Mouse (Mus musculus) liver, adult 2 months (tissue): ENCODE data around the gene Casz1. TPM values are rescaled to one million over a fixed set of nuclear protein-coding genes. Genes with fewer than 3 reads are reported as not detected.

Experiments used
- DNase-seq: peaks from one replicate; pipeline ENCODE4 v3.0.0-alpha.2; 2011; ENCODE audit warnings: low read depth, low spot score; ENCODE audit errors: extremely low read depth
- H3K27ac ChIP-seq: fragments of 200-500 bp; replicated peaks from 2 replicates; pipeline ENCODE4 v1.5.1; 2012; ENCODE audit warnings: low read depth, mild to moderate bottlenecking, control low read depth, inconsistent platforms, low read length; ENCODE audit not compliant: insufficient read depth
- H3K27me3 ChIP-seq: fragments of 200-500 bp; 2 replicates; pipeline ENCODE4 v1.6.1; 2012; ENCODE audit warnings: mild to moderate bottlenecking, moderate library complexity, low read length, inconsistent platforms; ENCODE audit not compliant: control insufficient read depth, insufficient read depth
- H3K36me3 ChIP-seq: fragments of 200-500 bp; 2 replicates; pipeline ENCODE4 v1.6.1; 2012; ENCODE audit warnings: low read length, inconsistent platforms; ENCODE audit not compliant: control insufficient read depth, insufficient read depth
- H3K4me1 ChIP-seq: fragments of 200-500 bp; 2 replicates; pipeline ENCODE4 v1.6.1; 2011; ENCODE audit warnings: low read length; ENCODE audit not compliant: control insufficient read depth, insufficient read depth
- H3K4me3 ChIP-seq: fragments of 200-500 bp; 2 replicates; pipeline ENCODE4 v1.5.1; 2011; ENCODE audit warnings: low read depth, mild to moderate bottlenecking, control low read depth, low read length, moderate library complexity; ENCODE audit not compliant: insufficient read depth
- H3K79me2 ChIP-seq: fragments of 200-500 bp; 2 replicates; pipeline ENCODE4 v1.6.1; 2012; ENCODE audit warnings: inconsistent platforms, mild to moderate bottlenecking, low read length, moderate library complexity; ENCODE audit not compliant: control insufficient read depth, insufficient read depth
- H3K9ac ChIP-seq: fragments of 200-500 bp; 2 replicates; pipeline ENCODE4 v1.6.1; 2012; ENCODE audit warnings: low read depth, mild to moderate bottlenecking, control low read depth, inconsistent platforms, low read length
- CTCF ChIP-seq: fragments of 200-500 bp; IDR thresholded peaks from 2 replicates; pipeline ENCODE4 v1.5.1; 2011; ENCODE audit warnings: low read depth, low read length, control low read depth
- POLR2A ChIP-seq: fragments of 200-500 bp; IDR thresholded peaks from 2 replicates; pipeline ENCODE4 v1.6.1; 2011; ENCODE audit warnings: low read length, control low read depth; ENCODE audit not compliant: insufficient read depth; ENCODE audit errors: extremely low read depth
- WGBS: fragments of 180-500 bp; shearing (Covaris S2); methylation state at CpG from one replicate; pipeline ENCODE4 v1.1.7; 2018; 5-methylcytosine and 5-hydroxymethylcytosine counted together
- polyA plus RNA-seq: library from polyadenylated mRNA; depleted of rRNA; stranded (reverse); fragments of >200 nt; gene quantifications from 2 replicates; pipeline ENCODE4 v1.2.3, GENCODE M21; 2012; rRNA removed
- total RNA-seq: library from RNA; depleted of rRNA; stranded (reverse); fragments of >200 nt; gene quantifications from 2 replicates; pipeline ENCODE4 v1.2.3, GENCODE M21; 2014; rRNA removed

Gene Casz1
- total and polyA plus RNA-seq, 2 experiments = 0.09 to 0.24 TPM

DNA sequence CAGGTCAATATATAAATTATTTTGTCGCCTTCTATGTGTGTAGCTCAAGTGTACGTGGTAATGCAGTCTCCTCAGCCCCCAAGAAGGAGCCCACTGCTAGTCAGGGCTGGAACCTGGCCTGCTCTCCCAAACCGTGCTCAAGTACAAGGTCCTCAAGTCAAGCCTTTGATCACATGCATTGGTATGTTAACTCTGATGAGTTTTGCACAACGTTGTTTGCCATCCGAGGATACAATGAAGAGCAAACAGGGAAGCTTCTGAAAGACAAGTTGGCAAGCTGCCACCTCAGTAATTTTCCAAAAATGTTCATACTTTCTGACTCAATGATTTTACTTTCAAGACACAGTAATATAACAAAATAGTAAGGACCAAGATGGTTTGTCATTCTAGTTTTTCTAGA, 189.7 kb downstream of the Casz1 start:
- peak; percentile 76 for DNase-seq
- WGBS = 38% methylated on average over 5 of the region's 5 CpGs
- Histone ChIP-seq H3K36me3 (no peaks in the 10 kb centered on the region), H3K4me3 (no peak overlapping the region), H3K79me2 (peaks cover 3% of the 10 kb centered on the region; the same call in 1 of the 2 replicates), H3K9ac (no peak overlapping the region), H3K27ac (no peak overlapping the region), H3K27me3 (no peaks in the 10 kb centered on the region), H3K4me1 (peaks cover 2% of the 10 kb centered on the region; the same call in 1 of the 2 replicates)
- TF ChIP-seq CTCF = no peak
- TF ChIP-seq POLR2A = no peak

DNA sequence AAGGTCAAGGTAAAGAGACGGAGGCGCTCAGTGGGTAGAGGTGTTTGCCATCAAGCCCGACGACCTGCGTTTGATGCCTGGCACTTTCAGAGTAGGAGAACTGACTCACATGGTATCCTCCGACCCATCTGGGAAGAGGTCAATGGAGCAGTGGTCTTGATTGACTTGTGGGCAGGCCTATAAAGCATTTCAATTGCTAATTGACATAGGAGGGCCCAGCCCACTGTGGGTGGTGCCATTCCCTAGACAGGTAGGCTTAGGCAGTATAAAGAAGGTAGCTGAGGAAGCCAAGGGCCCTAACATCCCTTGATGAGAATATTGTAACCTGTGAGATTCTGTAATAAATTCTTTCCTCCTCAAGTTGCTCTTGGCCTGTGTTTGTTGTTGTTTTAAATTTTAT, 196.5 kb downstream of the Casz1 start:
- Histone ChIP-seq H3K27me3 (no peaks in the 10 kb centered on the region), H3K27ac (no peak overlapping the region), H3K36me3 (peaks cover 2% of the 10 kb centered on the region; the same call in 1 of the 2 replicates), H3K4me1 (no peaks in the 10 kb centered on the region), H3K4me3 (no peak overlapping the region), H3K79me2 (peaks cover 2% of the 10 kb centered on the region; the same call in 1 of the 2 replicates), H3K9ac (no peak overlapping the region)
- no peak for DNase-seq
- TF ChIP-seq CTCF = no peak
- no peak for TF ChIP-seq POLR2A
- WGBS = 95% methylated on average over 6 of the region's 6 CpGs

GRCm38 (mm10) chr4:149001515-149001914, 197.3 kb downstream of the Casz1 start:
- H3K27me3 ChIP-seq = no peaks in the 10 kb centered on the region
- no peak for DNase-seq
- TF ChIP-seq POLR2A (no peak), CTCF (no peak)
- H3K9ac ChIP-seq = no peak overlapping the region
- H3K36me3 ChIP-seq = peaks cover 2% of the 10 kb centered on the region; the same call in 1 of the 2 replicates
- H3K79me2 ChIP-seq = peaks cover 2% of the 10 kb centered on the region; the same call in 1 of the 2 replicates
- no peak overlapping the region for H3K27ac ChIP-seq
- no peak overlapping the region for H3K4me3 ChIP-seq
- no peaks in the 10 kb centered on the region for H3K4me1 ChIP-seq
- WGBS = 86% methylated on average over 5 of the region's 5 CpGs

DNA sequence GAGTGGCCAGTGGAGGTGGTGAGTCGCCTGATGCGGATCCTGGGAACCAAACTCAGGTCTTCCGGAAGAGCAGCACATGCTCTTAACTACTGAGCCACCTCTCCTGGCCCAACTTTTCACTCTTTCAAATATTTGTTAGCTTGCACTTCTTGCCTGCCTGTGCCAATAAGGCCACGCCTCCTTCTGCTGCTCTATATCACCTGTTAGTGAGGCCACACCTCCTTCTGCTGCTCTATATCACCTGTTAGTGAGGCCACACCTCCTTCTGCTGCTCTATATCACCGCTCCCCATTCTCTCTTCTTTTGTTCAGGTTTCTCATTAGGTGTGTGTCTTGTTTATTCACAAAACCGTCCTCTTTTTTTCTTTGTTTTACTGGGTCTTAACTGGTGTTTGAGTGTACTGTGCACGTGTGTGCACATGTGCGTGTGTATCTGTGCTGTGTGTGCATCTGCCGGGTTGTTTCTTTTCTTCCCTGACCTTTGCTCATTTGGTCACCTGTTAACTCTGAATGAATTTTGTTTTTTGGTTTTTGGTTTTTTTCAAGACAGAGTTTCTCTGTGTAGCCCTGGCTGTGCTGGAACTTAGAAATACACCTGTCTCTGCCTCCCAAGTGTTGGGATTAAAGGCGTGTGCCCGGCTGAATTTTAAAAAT, 198.3 kb downstream of the Casz1 start:
- peaks cover 2% of the 10 kb centered on the region; the same call in 1 of the 2 replicates for H3K36me3 ChIP-seq
- no peak for TF ChIP-seq CTCF
- TF ChIP-seq POLR2A = no peak
- H3K9ac ChIP-seq = no peak overlapping the region
- no peak overlapping the region for H3K4me3 ChIP-seq
- peak; percentile 57 for DNase-seq
- H3K4me1 ChIP-seq = no peaks in the 10 kb centered on the region
- 76% methylated on average over 11 of the region's 11 CpGs for WGBS
- no peak overlapping the region for H3K27ac ChIP-seq
- H3K27me3 ChIP-seq = no peaks in the 10 kb centered on the region
- peaks cover 2% of the 10 kb centered on the region; the same call in 1 of the 2 replicates for H3K79me2 ChIP-seq

Other genes starting within 250 kb of the Casz1 start
- gene Exosc10, start 246.0 kb upstream of the Casz1 start, total RNA-seq = 12.7 and 16.0 TPM in 2 replicates
- gene Exosc10, start 246.0 kb upstream of the Casz1 start, polyA plus RNA-seq = 9.1 and 9.8 TPM in 2 replicates
- gene Srm, start 212.9 kb upstream of the Casz1 start, total RNA-seq = 11.1 and 14.7 TPM in 2 replicates
- gene Srm, start 212.9 kb upstream of the Casz1 start, polyA plus RNA-seq = 33.1 and 39.5 TPM in 2 replicates
- 191 and 270 TPM in 2 replicates for gene Masp2, start 201.9 kb upstream of the Casz1 start, total RNA-seq
- 712 and 829 TPM in 2 replicates for gene Masp2, start 201.9 kb upstream of the Casz1 start, polyA plus RNA-seq
- 87.2 and 111 TPM in 2 replicates for gene Tardbp, start 177.4 kb upstream of the Casz1 start, total RNA-seq
- gene Tardbp, start 177.4 kb upstream of the Casz1 start, polyA plus RNA-seq = 33.2 and 33.4 TPM in 2 replicates
- not detected in 2 replicates for gene Gm572, start 161.1 kb upstream of the Casz1 start, total RNA-seq
- not detected in 2 replicates for gene Gm572, start 161.1 kb upstream of the Casz1 start, polyA plus RNA-seq